Mouse (Mus musculus) ES-E14 (cell line): Measurements from ENCODE around the gene Gm42420. TPM values are rescaled to one million over a fixed set of nuclear protein-coding genes. Genes with fewer than 3 reads are reported as not detected.

Experiments used
- DNase-seq: peaks from one replicate; pipeline ENCODE4 v3.0.0-alpha.2; 2013; ENCODE audit warnings: low read depth, low spot score
- H3K27ac ChIP-seq: 2 replicates; pipeline ENCODE4 v1.5.1; 2012; ENCODE audit warnings: low read depth, mild to moderate bottlenecking, low read length, moderate library complexity, mixed read lengths; ENCODE audit not compliant: poor library complexity, insufficient read depth, severe bottlenecking
- H3K36me3 ChIP-seq: 2 replicates; pipeline ENCODE4 v1.6.1; 2012; ENCODE audit warnings: mild to moderate bottlenecking, low read length, moderate library complexity, mixed read lengths; ENCODE audit not compliant: control insufficient read depth, poor library complexity, insufficient read depth, severe bottlenecking
- H3K4me1 ChIP-seq, 2 experiments: fragments of 150-350 bp in 1 of 2; sonication (generic) in 1 of 2; 2 replicates each; pipeline ENCODE4 v1.6.1; 2012; ENCODE audit warnings: low read length in 2 of 2, mild to moderate bottlenecking in 1 of 2, mixed read lengths in 1 of 2; ENCODE audit not compliant: control insufficient read depth in 2 of 2, insufficient read depth in 2 of 2, poor library complexity in 1 of 2
- H3K4me3 ChIP-seq, 2 experiments: fragments of 150-350 bp in 1 of 2; sonication (generic) in 1 of 2; 2 replicates each; pipeline ENCODE4 v1.5.1; 2012; ENCODE audit warnings: low read length in 2 of 2, low read depth in 1 of 2, mild to moderate bottlenecking in 1 of 2, mixed read lengths in 1 of 2; ENCODE audit not compliant: insufficient read depth in 1 of 2, poor library complexity in 1 of 2, severe bottlenecking in 1 of 2
- H3K9ac ChIP-seq: 2 replicates; pipeline ENCODE4 v1.6.1; 2012; ENCODE audit warnings: low read depth, mild to moderate bottlenecking, low read length, mixed read lengths; ENCODE audit not compliant: poor library complexity, insufficient read depth, severe bottlenecking
- H3K9me3 ChIP-seq: fragments of 150-350 bp; sonication (generic); 2 replicates; pipeline ENCODE4 v1.6.1; 2012; ENCODE audit warnings: low read depth, mild to moderate bottlenecking, low read length; ENCODE audit not compliant: control insufficient read depth, insufficient read depth
- CHD2 ChIP-seq: IDR thresholded peaks from 2 replicates; pipeline ENCODE4 v1.6.1; 2014; ENCODE audit warnings: mild to moderate bottlenecking, low read depth, low read length, inconsistent platforms
- HCFC1 ChIP-seq: IDR thresholded peaks from 2 replicates; pipeline ENCODE4 v1.6.1; 2012; ENCODE audit warnings: low read length, inconsistent platforms, borderline replicate concordance; ENCODE audit not compliant: insufficient read depth
- MAFK ChIP-seq: IDR thresholded peaks from 2 replicates; pipeline ENCODE4 v1.6.1; 2014; ENCODE audit warnings: mild to moderate bottlenecking, low read depth, low read length, inconsistent platforms; ENCODE audit not compliant: insufficient read depth
- ZC3H11A ChIP-seq: IDR thresholded peaks from 2 replicates; pipeline ENCODE4 v1.6.1; 2012; ENCODE audit warnings: low read depth, mild to moderate bottlenecking, inconsistent platforms, low read length, borderline replicate concordance
- ZNF384 ChIP-seq: IDR thresholded peaks from 2 replicates; pipeline ENCODE4 v1.6.1; 2012; ENCODE audit warnings: low read depth, low read length, inconsistent platforms
- in situ Hi-C, 2 experiments: fragments of 600-800 bp; cut with MboI; formaldehyde crosslinking; loops; one replicate each; pipeline ENCODE4 v1.15.1; 2025; ENCODE audit warnings: low sequenced_read_pairs in 2 of 2, inconsistent platforms in 1 of 2; ENCODE audit not compliant: unreplicated experiment in 2 of 2
- total RNA-seq: library from RNA; depleted of rRNA; stranded (reverse); fragments of 300-350 nt; gene quantifications from 2 replicates; pipeline ENCODE4 v1.2.3, GENCODE M21; 2012

The Gm42420 gene
- total RNA-seq, 1 experiment: not detected

DNA sequence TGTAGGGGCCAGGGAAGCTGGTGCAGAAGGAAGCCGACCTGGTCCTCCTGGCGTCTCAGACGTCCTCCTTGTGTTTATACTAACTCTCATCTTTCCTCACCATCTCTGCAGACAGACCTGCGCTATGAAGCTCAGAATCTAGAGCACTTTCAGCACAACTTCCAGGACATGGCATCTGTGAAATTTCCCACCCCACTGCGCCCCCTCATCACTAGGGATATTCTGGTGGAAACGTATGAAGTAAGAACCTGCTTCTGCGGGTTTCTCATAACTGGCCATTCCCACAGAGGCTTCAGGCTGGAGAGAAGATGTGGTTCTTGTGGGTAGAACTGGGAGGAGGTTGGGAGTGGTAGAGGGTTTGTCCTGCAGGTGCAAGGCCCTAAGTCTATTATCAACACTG lies 6.0 kb upstream of the Gm42420 start:
- Histone ChIP-seq H3K36me3 (no peaks in the 10 kb centered on the region), H3K9me3 (no peaks in the 10 kb centered on the region), H3K9ac (no peak overlapping the region), H3K4me1 (peaks cover 3 to 5% of the 10 kb centered on the region in 2 experiments; a peak in 1 of 4 replicates), H3K27ac (no peak overlapping the region), H3K4me3 (no peak overlapping the region)
- DNase-seq: no peak
- in situ Hi-C loops: loop anchor here in 1 of 2 experiments (10.0 kb wide), 1 partner anchor 205 kb away; no protein-coding TSS in a partner anchor
- TF ChIP-seq ZC3H11A (no peak), MAFK (no peak), CHD2 (no peak), ZNF384 (no peak), HCFC1 (no peak)

DNA sequence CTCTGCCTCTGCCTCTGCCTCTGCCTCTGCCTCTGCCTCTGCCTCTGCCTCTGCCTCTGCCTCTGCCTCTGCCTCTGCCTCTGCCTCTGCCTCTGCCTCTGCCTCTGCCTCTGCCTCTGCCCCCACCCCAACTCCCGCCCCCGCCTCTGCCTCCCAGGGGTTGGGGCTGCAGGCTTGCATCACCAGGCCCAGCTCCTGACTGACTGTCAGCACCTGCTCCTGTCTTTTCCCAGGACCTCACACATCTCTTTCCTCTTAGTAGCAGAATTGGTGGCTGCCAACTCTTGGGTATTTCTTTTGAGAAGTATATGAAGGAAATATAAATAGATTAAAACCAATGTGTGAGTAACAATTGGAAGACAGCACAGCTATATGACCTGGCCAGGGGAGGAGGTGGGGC lies 5.0 kb upstream of the Gm42420 start:
- H3K9ac ChIP-seq: no peak overlapping the region
- no peaks in the 10 kb centered on the region for H3K9me3 ChIP-seq
- TF ChIP-seq MAFK (no peak), ZC3H11A (no peak), HCFC1 (no peak), ZNF384 (no peak), CHD2 (no peak)
- H3K4me3 ChIP-seq: no peak overlapping the region
- no peaks in the 10 kb centered on the region for H3K36me3 ChIP-seq
- H3K27ac ChIP-seq: no peak overlapping the region
- no peak for DNase-seq
- in situ Hi-C loops: no loop called here
- no peaks in the 10 kb centered on the region for H3K4me1 ChIP-seq

- Histone ChIP-seq H3K27ac (no peak overlapping the region), H3K9me3 (no peaks in the 10 kb centered on the region), H3K4me1 (no peaks in the 10 kb centered on the region), H3K9ac (no peak overlapping the region), H3K36me3 (no peaks in the 10 kb centered on the region), H3K4me3 (no peak overlapping the region)
- no peak for DNase-seq
- in situ Hi-C loops: no loop called here
- no peak for TF ChIP-seq HCFC1
- no peak for TF ChIP-seq ZC3H11A
- no peak for TF ChIP-seq MAFK
Observed at GRCm38 (mm10) chr6:39581087-39581784, 4.3 kb upstream of the Gm42420 start.

DNA sequence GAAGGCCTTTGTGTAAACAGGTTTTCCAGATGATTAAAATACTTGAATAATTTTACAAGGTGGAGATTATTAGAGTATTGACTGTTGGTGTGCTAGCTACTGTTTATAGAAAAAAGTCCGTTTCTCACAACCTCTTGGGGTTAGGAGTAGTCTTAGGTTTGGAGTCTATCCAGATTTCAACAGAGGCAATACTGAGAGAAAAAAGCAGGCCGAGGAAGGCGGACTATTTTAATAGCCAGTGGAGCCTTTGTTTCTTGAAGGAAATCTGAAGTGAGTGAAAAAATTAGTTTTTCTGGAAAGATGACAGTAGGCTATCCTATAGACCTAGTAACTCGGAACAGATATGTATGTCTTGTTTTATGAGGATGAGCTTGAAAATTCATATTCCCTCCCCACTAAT lies 5.9 kb downstream of the Gm42420 start:
- TF ChIP-seq CHD2 (no peak), ZNF384 (no peak), HCFC1 (no peak), MAFK (no peak), ZC3H11A (no peak)
- in situ Hi-C loops: no loop called here
- peak overlapping the region; percentile 83; the same call in 1 of the 2 replicates for H3K9ac ChIP-seq
- H3K4me3 ChIP-seq: peak overlapping the region; percentile 84 to 100; a peak in 3 of 4 replicates
- peaks cover 0 to 3% of the 10 kb centered on the region in 2 experiments; a peak in 1 of 4 replicates for H3K4me1 ChIP-seq
- H3K9me3 ChIP-seq: no peaks in the 10 kb centered on the region
- DNase-seq: no peak
- H3K27ac ChIP-seq: no peak overlapping the region
- no peaks in the 10 kb centered on the region for H3K36me3 ChIP-seq
